Mouse (Mus musculus): ENCODE results near the gene Pin4. TPM values are rescaled to one million over a fixed set of nuclear protein-coding genes. Genes with fewer than 3 reads are reported as not detected.

The Pin4 gene
- polyA plus RNA-seq, 1 experiment from 2014 or later = 82.0 TPM

GRCm38 (mm10) chrX:102166521-102166920 is 47.3 kb downstream of the Pin4 start:
- H3K27ac ChIP-seq (ENCODE audit: low read depth, low read length) = no peak overlapping the region
- no peak overlapping the region for H3K4me2 ChIP-seq (ENCODE audit: low read depth)
- H3K27me3 ChIP-seq (ENCODE audit: control insufficient read depth, insufficient read depth, low read length) = no peaks in the 10 kb centered on the region
- H3K36me3 ChIP-seq (ENCODE audit: control insufficient read depth, insufficient read depth, low read length) = no peaks in the 10 kb centered on the region
- 44% methylated on average over 5 of the region's 5 CpGs for WGBS
- H3K4me3 ChIP-seq (ENCODE audit: low read depth, low read length) = no peak overlapping the region
- H3K4me1 ChIP-seq (ENCODE audit: control insufficient read depth, insufficient read depth, low read length) = no peaks in the 10 kb centered on the region
- no peak overlapping the region for H3K9ac ChIP-seq (ENCODE audit: low read length)
- H3K9me3 ChIP-seq (ENCODE audit: control insufficient read depth, low read length) = no peaks in the 10 kb centered on the region
- DNase-seq (ENCODE audit: low spot score) (no peak), ATAC-seq (ENCODE audit: insufficient read depth, low FRiP score, low TSS enrichment) (no peak)

GRCm38 (mm10) chrX:102166986-102167385 is 47.7 kb downstream of the Pin4 start:
- Histone ChIP-seq H3K27ac (ENCODE audit: low read depth, low read length) (no peak overlapping the region), H3K36me3 (ENCODE audit: control insufficient read depth, insufficient read depth, low read length) (no peaks in the 10 kb centered on the region), H3K27me3 (ENCODE audit: control insufficient read depth, insufficient read depth, low read length) (no peaks in the 10 kb centered on the region), H3K9ac (ENCODE audit: low read length) (no peak overlapping the region), H3K4me1 (ENCODE audit: control insufficient read depth, insufficient read depth, low read length) (no peaks in the 10 kb centered on the region), H3K4me2 (ENCODE audit: low read depth) (no peak overlapping the region), H3K9me3 (ENCODE audit: control insufficient read depth, low read length) (no peaks in the 10 kb centered on the region), H3K4me3 (ENCODE audit: low read depth, low read length) (no peak overlapping the region)
- DNase-seq (ENCODE audit: low spot score) = no peak
- ATAC-seq (ENCODE audit: insufficient read depth, low FRiP score, low TSS enrichment) = no peak
- WGBS = 28% methylated on average over 6 of the region's 6 CpGs

- H3K9ac ChIP-seq (ENCODE audit: low read length) = no peak overlapping the region
- H3K4me3 ChIP-seq (ENCODE audit: low read depth, low read length) = no peak overlapping the region
- H3K27me3 ChIP-seq (ENCODE audit: control insufficient read depth, insufficient read depth, low read length) = no peaks in the 10 kb centered on the region
- H3K4me1 ChIP-seq (ENCODE audit: control insufficient read depth, insufficient read depth, low read length) = no peaks in the 10 kb centered on the region
- no peaks in the 10 kb centered on the region for H3K36me3 ChIP-seq (ENCODE audit: control insufficient read depth, insufficient read depth, low read length)
- H3K9me3 ChIP-seq (ENCODE audit: control insufficient read depth, low read length) = no peaks in the 10 kb centered on the region
- DNase-seq (ENCODE audit: low spot score) (no peak), ATAC-seq (ENCODE audit: insufficient read depth, low FRiP score, low TSS enrichment) (no peak)
- H3K27ac ChIP-seq (ENCODE audit: low read depth, low read length) = no peak overlapping the region
- H3K4me2 ChIP-seq (ENCODE audit: low read depth) = no peak overlapping the region
- 79% methylated on average over 1 of the region's 1 CpGs for WGBS
Observed at GRCm38 (mm10) chrX:102169724-102170123, 50.5 kb downstream of the Pin4 start.

- 55% methylated on average over 3 of the region's 3 CpGs for WGBS
- Histone ChIP-seq H3K4me3 (ENCODE audit: low read depth, low read length) (no peak overlapping the region), H3K27me3 (ENCODE audit: control insufficient read depth, insufficient read depth, low read length) (no peaks in the 10 kb centered on the region), H3K36me3 (ENCODE audit: control insufficient read depth, insufficient read depth, low read length) (no peaks in the 10 kb centered on the region), H3K27ac (ENCODE audit: low read depth, low read length) (no peak overlapping the region), H3K9ac (ENCODE audit: low read length) (no peak overlapping the region), H3K4me1 (ENCODE audit: control insufficient read depth, insufficient read depth, low read length) (no peaks in the 10 kb centered on the region), H3K4me2 (ENCODE audit: low read depth) (no peak overlapping the region), H3K9me3 (ENCODE audit: control insufficient read depth, low read length) (no peaks in the 10 kb centered on the region)
- ATAC-seq (ENCODE audit: insufficient read depth, low FRiP score, low TSS enrichment) = no peak
- DNase-seq (ENCODE audit: low spot score) = no peak
Observed at GRCm38 (mm10) chrX:102170135-102170534, 50.9 kb downstream of the Pin4 start.

- Histone ChIP-seq H3K9me3 (ENCODE audit: control insufficient read depth, low read length) (no peaks in the 10 kb centered on the region), H3K4me1 (ENCODE audit: control insufficient read depth, insufficient read depth, low read length) (no peaks in the 10 kb centered on the region), H3K4me2 (ENCODE audit: low read depth) (no peak overlapping the region), H3K27me3 (ENCODE audit: control insufficient read depth, insufficient read depth, low read length) (no peaks in the 10 kb centered on the region), H3K36me3 (ENCODE audit: control insufficient read depth, insufficient read depth, low read length) (no peaks in the 10 kb centered on the region), H3K9ac (ENCODE audit: low read length) (no peak overlapping the region), H3K27ac (ENCODE audit: low read depth, low read length) (no peak overlapping the region), H3K4me3 (ENCODE audit: low read depth, low read length) (no peak overlapping the region)
- DNase-seq (ENCODE audit: low spot score) (no peak), ATAC-seq (ENCODE audit: insufficient read depth, low FRiP score, low TSS enrichment) (no peak)
- WGBS = 65% methylated on average over 3 of the region's 3 CpGs
Observed at GRCm38 (mm10) chrX:102170900-102171299, 51.7 kb downstream of the Pin4 start.

GRCm38 (mm10) chrX:102175538-102176287 is 56.5 kb downstream of the Pin4 start:
- Histone ChIP-seq H3K4me3 (ENCODE audit: low read depth, low read length) (no peak overlapping the region), H3K27ac (ENCODE audit: low read depth, low read length) (no peak overlapping the region), H3K9me3 (ENCODE audit: control insufficient read depth, low read length) (no peaks in the 10 kb centered on the region), H3K36me3 (ENCODE audit: control insufficient read depth, insufficient read depth, low read length) (no peaks in the 10 kb centered on the region), H3K4me2 (ENCODE audit: low read depth) (no peak overlapping the region), H3K4me1 (ENCODE audit: control insufficient read depth, insufficient read depth, low read length) (no peaks in the 10 kb centered on the region), H3K9ac (ENCODE audit: low read length) (no peak overlapping the region), H3K27me3 (ENCODE audit: control insufficient read depth, insufficient read depth, low read length) (no peaks in the 10 kb centered on the region)
- no peak for DNase-seq (ENCODE audit: low spot score)
- ATAC-seq (ENCODE audit: insufficient read depth, low FRiP score, low TSS enrichment) = no peak
- 83% methylated on average over 5 of the region's 5 CpGs for WGBS

Other genes starting within 250 kb of the Pin4 start
- gene Rtl5, start 48.1 kb upstream of the Pin4 start, polyA plus RNA-seq (2014; fragmentation: Nextera tagmentation; extraction: Ambion mirVana) = 2.5 and 3.4 TPM in 2 replicates
- gene Ercc6l, start 37.6 kb downstream of the Pin4 start, polyA plus RNA-seq (2014; fragmentation: Nextera tagmentation; extraction: Ambion mirVana) = 18.1 and 19.0 TPM in 2 replicates
- 592 and 632 TPM in 2 replicates for gene Rps4x, start 69.9 kb downstream of the Pin4 start, polyA plus RNA-seq (2014; fragmentation: Nextera tagmentation; extraction: Ambion mirVana)
- 4.4 and 6.0 TPM in 2 replicates for gene Cited1, start 132.7 kb downstream of the Pin4 start, polyA plus RNA-seq (2014; fragmentation: Nextera tagmentation; extraction: Ambion mirVana)

Data from neural tube, embryonic 11.5 days (tissue).